Mouse (Mus musculus) bone marrow, adult 2 months (tissue): ENCODE measurements around the gene Gm11099.

Source experiments
- CTCF ChIP-seq: fragments of 200-500 bp; IDR thresholded peaks from 2 replicates; pipeline ENCODE4 v1.5.1; 2011; ENCODE audit warnings: low read length, control low read depth; ENCODE audit not compliant: control insufficient read depth, insufficient read depth
- POLR2A ChIP-seq: fragments of 200-500 bp; IDR thresholded peaks from 2 replicates; pipeline ENCODE4 v1.6.1; 2011; ENCODE audit warnings: low read depth, mild to moderate bottlenecking, control low read depth, low read length, borderline replicate concordance; ENCODE audit not compliant: control insufficient read depth

GRCm38 (mm10) chr2:58841021-58841420 lies 18.2 kb upstream of the Gm11099 start:
- no peak for TF ChIP-seq CTCF
- TF ChIP-seq POLR2A = no peak
